Mouse (Mus musculus) bone marrow macrophage, adult 2 months (primary cell): ENCODE data around the gene Slc23a2.

Experiments used
- CTCF ChIP-seq: IDR thresholded peaks from 2 replicates; pipeline ENCODE4 v1.5.1; 2012; ENCODE audit warnings: low read depth, mild to moderate bottlenecking, low read length, moderate library complexity
- POLR2A ChIP-seq: IDR thresholded peaks from 2 replicates; pipeline ENCODE4 v1.6.1; 2012; ENCODE audit warnings: mild to moderate bottlenecking, low read depth, low read length, borderline replicate concordance

DNA sequence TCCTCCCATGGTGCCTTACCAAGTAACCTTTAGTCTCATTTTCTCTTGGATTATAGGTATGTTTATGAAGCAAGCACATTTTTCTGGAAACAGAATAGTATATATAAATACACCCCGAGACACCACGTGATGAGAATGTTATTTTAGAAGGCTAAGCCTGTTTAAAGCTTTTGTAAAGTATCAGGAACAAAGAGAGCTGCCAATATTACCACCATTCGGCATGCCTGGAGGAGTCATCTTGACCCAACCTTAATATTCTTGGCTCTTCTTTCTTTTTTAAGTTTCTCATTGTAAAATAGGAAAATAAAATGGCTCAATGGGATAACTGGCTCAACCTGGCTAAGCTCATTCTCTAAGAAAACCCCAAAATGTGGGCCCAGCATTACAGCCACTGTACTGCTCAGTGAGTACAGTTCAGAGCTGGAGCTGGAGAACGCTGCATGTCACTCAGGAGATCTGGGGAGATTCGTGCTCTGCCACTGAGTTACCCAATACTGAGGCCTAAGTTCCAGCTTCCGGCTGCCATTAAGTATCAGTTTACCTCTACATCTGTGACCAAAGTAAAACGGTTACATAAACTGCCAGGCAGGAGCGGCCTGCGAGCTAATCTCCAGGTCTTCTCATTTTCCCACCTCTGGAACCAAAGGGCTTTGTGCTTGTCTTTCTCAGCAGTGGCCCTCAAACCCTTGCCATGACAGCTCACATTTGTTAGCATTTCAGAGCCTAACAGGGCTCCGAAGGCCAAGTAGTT lies 74.7 kb downstream of the Slc23a2 start:
- TF ChIP-seq CTCF = no peak
- no peak for TF ChIP-seq POLR2A
